Mouse (Mus musculus) thymus, adult 2 months (tissue): ENCODE data around the gene Fgfr2. TPM values are rescaled to one million over a fixed set of nuclear protein-coding genes. Genes with fewer than 3 reads are reported as not detected.

Experiments used
- DNase-seq: peaks from one replicate; pipeline ENCODE4 v3.0.0; 2021
- H3K27ac ChIP-seq: fragments of 200-500 bp; 2 replicates; pipeline ENCODE4 v1.5.1; 2012; ENCODE audit warnings: low read length, control low read depth; ENCODE audit not compliant: control insufficient read depth, insufficient read depth
- H3K27me3 ChIP-seq: fragments of 200-500 bp; 2 replicates; pipeline ENCODE4 v1.6.1; 2012; ENCODE audit warnings: mild to moderate bottlenecking, low read length, moderate library complexity, mixed read lengths; ENCODE audit not compliant: control insufficient read depth, insufficient read depth
- H3K36me3 ChIP-seq: fragments of 200-500 bp; 2 replicates; pipeline ENCODE4 v1.6.1; 2012; ENCODE audit warnings: mild to moderate bottlenecking, low read length, moderate library complexity; ENCODE audit not compliant: control insufficient read depth, insufficient read depth
- H3K4me1 ChIP-seq: fragments of 200-500 bp; replicated peaks from 2 replicates; pipeline ENCODE4 v1.6.1; 2012; ENCODE audit warnings: low read length; ENCODE audit not compliant: control insufficient read depth, insufficient read depth
- H3K4me3 ChIP-seq: fragments of 200-500 bp; 2 replicates; pipeline ENCODE4 v1.5.1; 2012; ENCODE audit warnings: mild to moderate bottlenecking, low read length, control low read depth, moderate library complexity; ENCODE audit not compliant: control insufficient read depth, insufficient read depth
- CTCF ChIP-seq: fragments of 200-500 bp; IDR thresholded peaks from 2 replicates; pipeline ENCODE4 v1.5.1; 2012; ENCODE audit warnings: mild to moderate bottlenecking, control low read depth, low read length, moderate library complexity, borderline replicate concordance; ENCODE audit not compliant: control insufficient read depth, poor library complexity, insufficient read depth; ENCODE audit errors: extremely low read depth
- POLR2A ChIP-seq: fragments of 200-500 bp; IDR thresholded peaks from 2 replicates; pipeline ENCODE4 v1.6.1; 2012; ENCODE audit warnings: mild to moderate bottlenecking, low read length, control low read depth, moderate library complexity; ENCODE audit not compliant: control insufficient read depth, poor library complexity, insufficient read depth; ENCODE audit errors: extremely low read depth
- WGBS: fragments of 180-500 bp; shearing (Covaris S2); methylation state at CpG from one replicate; pipeline ENCODE4 v1.1.7; 2018; 5-methylcytosine and 5-hydroxymethylcytosine counted together
- polyA plus RNA-seq: library from polyadenylated mRNA; depleted of rRNA; stranded (reverse); fragments of >200 nt; gene quantifications from 2 replicates; pipeline ENCODE4 v1.2.3, GENCODE M21; 2012

Gene Fgfr2
- polyA plus RNA-seq, 1 experiment, result 12.1 TPM

GRCm38 (mm10) chr7:132657371-132658057 is 465.6 kb downstream of the Fgfr2 start:
- WGBS, result 71% methylated on average over 14 of the region's 14 CpGs
- DNase-seq, result no peak
- Histone ChIP-seq H3K4me3 (no peak overlapping the region), H3K27me3 (no peaks in the 10 kb centered on the region), H3K27ac (no peak overlapping the region), H3K4me1 (peaks cover 4% of the 10 kb centered on the region), H3K36me3 (no peaks in the 10 kb centered on the region)
- no peak for TF ChIP-seq POLR2A
- no peak for TF ChIP-seq CTCF

- Histone ChIP-seq H3K4me3 (0 out of 2 replicates have a peak overlapping the region, but pooled peaks have one; percentile 15), H3K27ac (no peak overlapping the region), H3K27me3 (no peaks in the 10 kb centered on the region), H3K4me1 (peaks cover 4% of the 10 kb centered on the region), H3K36me3 (no peaks in the 10 kb centered on the region)
- peak; percentile 83 for DNase-seq
- 4% methylated on average over 3 of the region's 3 CpGs for WGBS
- TF ChIP-seq POLR2A (no peak), CTCF (no peak; the same call in 1 of the 2 replicates)
These were observed 466.6 kb downstream of the Fgfr2 start for GRCm38 (mm10) chr7:132656548-132656947.

- no peaks in the 10 kb centered on the region for H3K27me3 ChIP-seq
- DNase-seq, result peak; percentile 87
- TF ChIP-seq POLR2A (no peak), CTCF (peak; percentile 89; the same call in 1 of the 2 replicates)
- no peaks in the 10 kb centered on the region for H3K36me3 ChIP-seq
- H3K4me3 ChIP-seq, result peak overlapping the region; percentile 15; the same call in 1 of the 2 replicates
- H3K4me1 ChIP-seq, result peaks cover 4% of the 10 kb centered on the region
- 10% methylated on average over 9 of the region's 9 CpGs for WGBS
- H3K27ac ChIP-seq, result no peak overlapping the region
These were observed 467.1 kb downstream of the Fgfr2 start for GRCm38 (mm10) chr7:132656075-132656474.

GRCm38 (mm10) chr7:132654412-132654811 is 468.7 kb downstream of the Fgfr2 start:
- Histone ChIP-seq H3K4me3 (no peak overlapping the region), H3K27ac (no peak overlapping the region), H3K27me3 (no peaks in the 10 kb centered on the region), H3K4me1 (peaks cover 4% of the 10 kb centered on the region), H3K36me3 (no peaks in the 10 kb centered on the region)
- DNase-seq, result no peak
- over 99% methylated on average over 3 of the region's 3 CpGs for WGBS
- TF ChIP-seq CTCF (no peak), POLR2A (no peak)

- Histone ChIP-seq H3K4me3 (no peak overlapping the region), H3K27me3 (no peaks in the 10 kb centered on the region), H3K4me1 (no peaks in the 10 kb centered on the region), H3K27ac (no peak overlapping the region), H3K36me3 (no peaks in the 10 kb centered on the region)
- 97% methylated on average over 1 of the region's 1 CpGs for WGBS
- TF ChIP-seq POLR2A (no peak), CTCF (no peak)
- DNase-seq, result no peak
These were observed 476.6 kb downstream of the Fgfr2 start for GRCm38 (mm10) chr7:132646514-132646913.

GRCm38 (mm10) chr7:132644605-132645279 is 478.4 kb downstream of the Fgfr2 start:
- DNase-seq, result no peak
- no peaks in the 10 kb centered on the region for H3K4me1 ChIP-seq
- H3K4me3 ChIP-seq, result no peak overlapping the region
- H3K36me3 ChIP-seq, result no peaks in the 10 kb centered on the region
- 89% methylated on average over 11 of the region's 11 CpGs for WGBS
- no peaks in the 10 kb centered on the region for H3K27me3 ChIP-seq
- TF ChIP-seq CTCF (no peak), POLR2A (no peak)
- no peak overlapping the region for H3K27ac ChIP-seq
